Mouse (Mus musculus): ENCODE data around the gene Efs.

The Efs gene

DNA sequence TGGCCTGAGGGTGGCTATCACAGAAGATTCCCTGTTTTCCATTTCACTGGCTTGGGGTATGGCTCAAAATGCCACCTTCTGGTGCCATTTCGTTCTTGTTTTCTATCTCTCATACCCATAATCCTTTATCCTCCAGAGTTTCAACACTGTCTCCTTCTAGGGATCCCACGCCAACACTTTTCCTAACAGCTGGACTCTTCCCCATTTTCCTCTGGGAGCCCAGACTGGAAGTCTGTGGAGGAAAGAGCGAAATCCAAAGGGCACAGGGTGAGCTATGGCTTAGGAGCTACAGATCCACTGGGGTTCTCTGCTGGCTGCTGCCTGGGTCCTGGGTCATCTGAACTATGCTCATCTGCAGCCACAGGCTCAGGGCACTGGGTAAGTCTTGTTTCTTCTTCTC, 51.8 kb downstream of the Efs start:
- no peak for DNase-seq (ENCODE audit: low read depth, low spot score)

DNA sequence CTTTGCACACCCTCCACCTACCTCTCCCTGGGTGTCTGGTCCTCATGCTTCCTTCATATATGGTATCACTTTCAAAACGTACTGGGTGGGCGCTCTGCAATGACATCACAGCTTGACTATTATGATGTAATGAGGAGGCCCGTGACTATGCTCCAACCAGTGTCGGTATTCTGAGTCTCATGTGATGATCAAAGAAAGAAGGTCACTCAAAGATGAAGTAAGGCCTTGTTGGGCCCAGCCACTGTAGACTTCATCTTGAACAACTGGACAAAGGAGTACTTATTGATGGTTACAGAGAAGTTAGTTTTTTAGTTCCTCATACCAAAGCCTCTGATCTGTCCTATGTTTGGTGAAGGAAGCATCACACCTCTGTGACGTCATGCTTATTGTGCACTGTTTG, 55.1 kb downstream of the Efs start, which contains the start of gene Homez:
TSS of gene Homez (minus strand) at position 101 of the 400 bp plus-strand sequence.
- no peak for DNase-seq (ENCODE audit: low read depth, low spot score)

DNA sequence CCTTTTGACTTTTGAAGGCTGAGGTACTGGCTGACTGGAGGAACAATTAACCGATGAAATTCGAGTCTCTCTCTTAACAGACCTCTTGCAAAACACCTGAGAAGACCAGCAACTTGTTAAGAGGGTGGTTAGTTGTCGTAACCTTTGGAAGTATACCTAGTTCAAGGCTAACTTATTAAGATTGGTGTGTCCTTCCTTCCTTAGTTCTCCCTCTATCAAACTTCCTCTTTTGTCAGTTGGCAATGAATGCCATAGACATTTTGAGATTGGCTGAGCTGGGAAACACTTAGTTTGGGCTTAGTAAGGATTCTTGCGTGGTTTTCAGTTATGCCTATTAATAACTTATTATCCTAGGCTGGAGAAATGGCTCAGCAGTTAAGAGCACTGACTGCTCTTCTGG, 57.9 kb downstream of the Efs start:
- DNase-seq (ENCODE audit: low read depth, low spot score), result no peak

DNA sequence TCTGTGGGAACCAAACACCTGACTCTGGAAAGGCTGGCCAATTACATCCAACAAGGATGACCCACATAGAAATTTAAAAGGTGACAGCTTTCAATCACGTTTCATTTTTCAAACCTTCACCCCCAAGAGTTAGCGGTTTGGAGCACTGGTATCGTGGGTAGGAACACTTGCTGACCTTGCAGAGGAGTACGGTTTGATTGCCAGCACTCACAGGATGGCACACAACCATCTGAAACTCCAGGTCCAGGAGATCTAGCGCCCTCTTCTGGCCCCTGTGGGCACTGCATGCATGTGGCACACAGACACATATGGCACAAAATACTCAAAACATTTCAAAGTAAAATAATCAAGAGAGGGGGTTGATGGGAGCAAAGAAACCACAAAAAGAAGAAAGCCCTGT, 59.0 kb downstream of the Efs start:
- DNase-seq (ENCODE audit: low read depth, low spot score), result no peak
